Mouse (Mus musculus) stomach, embryonic 15.5 days (tissue): ENCODE results near the gene Dop1a. TPM values are rescaled to one million over a fixed set of nuclear protein-coding genes. Genes with fewer than 3 reads are reported as not detected.

ENCODE experiments used
- ATAC-seq: fragments of 200-750 bp; cut with Nextera tagmentation; 2 replicates; pipeline ENCODE4 v1.8.0; 2017; ENCODE audit warnings: low read depth, moderate number of reproducible peaks, moderate TSS enrichment; ENCODE audit not compliant: insufficient read depth, low FRiP score
- H3K27ac ChIP-seq: fragments of 300-500 bp; sonication (generic); 2 replicates; pipeline ENCODE4 v1.5.1; 2015; ENCODE audit warnings: mild to moderate bottlenecking, inconsistent platforms
- H3K27me3 ChIP-seq: fragments of 300-500 bp; sonication (generic); replicated peaks from 2 replicates; pipeline ENCODE4 v1.6.1; 2015; ENCODE audit warnings: inconsistent platforms
- H3K36me3 ChIP-seq: fragments of 300-500 bp; sonication (generic); 2 replicates; pipeline ENCODE4 v1.6.1; 2015; ENCODE audit warnings: inconsistent platforms
- H3K4me1 ChIP-seq: fragments of 300-500 bp; sonication (generic); 2 replicates; pipeline ENCODE4 v1.6.1; 2015; ENCODE audit warnings: inconsistent platforms
- H3K4me2 ChIP-seq: fragments of 300-500 bp; sonication (generic); 2 replicates; pipeline ENCODE4 v1.6.1; 2015; ENCODE audit warnings: mild to moderate bottlenecking, inconsistent platforms
- H3K4me3 ChIP-seq: fragments of 300-500 bp; sonication (generic); replicated peaks from 2 replicates; pipeline ENCODE4 v1.5.1; 2015; ENCODE audit warnings: inconsistent platforms
- H3K9ac ChIP-seq: fragments of 300-500 bp; sonication (generic); 2 replicates; pipeline ENCODE4 v1.6.1; 2015; ENCODE audit warnings: inconsistent platforms
- H3K9me3 ChIP-seq: fragments of 300-500 bp; sonication (generic); 2 replicates; pipeline ENCODE4 v1.6.1; 2016; ENCODE audit warnings: inconsistent platforms
- WGBS: fragments of 180-500 bp; shearing (Covaris S2); methylation state at CpG from one replicate; pipeline ENCODE4 v1.1.7; 2015; 5-methylcytosine and 5-hydroxymethylcytosine counted together
- polyA plus RNA-seq: library from polyadenylated mRNA; unstranded; fragments of >200 nt; fragmentation: Nextera tagmentation; extraction: Ambion mirVana; gene quantifications from 2 replicates; pipeline ENCODE4 v1.2.1, GENCODE M21; 2015

Gene Dop1a
- polyA plus RNA-seq, 1 experiment from 2014 or later, result 15.3 TPM

DNA sequence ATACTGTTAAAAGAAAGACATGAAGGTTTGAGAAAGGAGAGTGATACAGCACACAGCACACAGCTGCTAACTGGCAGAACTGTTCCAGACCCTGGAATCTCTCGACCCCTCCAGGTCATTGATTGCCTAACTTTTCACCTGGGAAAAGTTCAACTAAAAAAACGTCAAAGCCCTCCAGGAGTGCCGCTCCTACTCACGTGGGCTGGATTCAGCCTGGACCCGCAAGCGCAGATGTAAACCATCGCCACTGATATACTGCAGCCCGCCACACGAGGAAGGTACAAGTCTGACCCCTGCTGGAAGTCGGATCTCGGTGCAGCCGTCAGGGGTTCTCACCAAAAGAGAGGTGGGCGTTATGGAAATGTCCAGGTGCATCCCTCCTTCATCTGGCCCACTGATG is 15.3 kb upstream of the Dop1a start:
- Histone ChIP-seq H3K36me3 (no peaks in the 10 kb centered on the region), H3K27me3 (no peaks in the 10 kb centered on the region), H3K9ac (0 out of 2 replicates have a peak overlapping the region, but pooled peaks have one; percentile 22), H3K4me2 (peak overlapping the region; percentile 54), H3K27ac (no peak overlapping the region), H3K4me3 (peak overlapping the region; percentile 18; the same call in 1 of the 2 replicates), H3K4me1 (no peaks in the 10 kb centered on the region), H3K9me3 (no peaks in the 10 kb centered on the region)
- 1% methylated on average over 13 of the region's 13 CpGs for WGBS
- peak; percentile 60 for ATAC-seq

DNA sequence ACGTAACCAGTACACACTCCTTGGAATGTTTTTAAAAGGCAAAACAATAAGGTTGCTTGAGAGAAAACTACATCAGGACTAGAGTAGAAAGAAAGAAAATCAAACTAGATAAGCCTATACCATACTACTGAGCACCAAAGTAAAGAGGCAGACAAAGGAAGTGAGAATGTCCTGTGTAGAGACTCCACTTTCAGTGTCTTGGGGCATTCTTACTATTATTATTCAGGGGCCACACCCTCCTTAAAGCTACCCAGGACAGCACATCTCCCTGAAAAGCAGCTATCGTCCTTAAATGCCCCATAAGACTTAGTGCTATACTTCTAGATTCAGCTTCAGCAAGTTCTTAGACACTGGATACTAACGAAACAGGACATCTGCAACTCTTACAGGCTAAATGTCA is 13.3 kb upstream of the Dop1a start:
- 73% methylated on average over 3 of the region's 3 CpGs for WGBS
- Histone ChIP-seq H3K4me1 (no peaks in the 10 kb centered on the region), H3K9me3 (no peaks in the 10 kb centered on the region), H3K36me3 (no peaks in the 10 kb centered on the region), H3K9ac (no peak overlapping the region), H3K27me3 (no peaks in the 10 kb centered on the region), H3K27ac (no peak overlapping the region), H3K4me3 (no peak overlapping the region), H3K4me2 (no peak overlapping the region)
- ATAC-seq, result no peak

DNA sequence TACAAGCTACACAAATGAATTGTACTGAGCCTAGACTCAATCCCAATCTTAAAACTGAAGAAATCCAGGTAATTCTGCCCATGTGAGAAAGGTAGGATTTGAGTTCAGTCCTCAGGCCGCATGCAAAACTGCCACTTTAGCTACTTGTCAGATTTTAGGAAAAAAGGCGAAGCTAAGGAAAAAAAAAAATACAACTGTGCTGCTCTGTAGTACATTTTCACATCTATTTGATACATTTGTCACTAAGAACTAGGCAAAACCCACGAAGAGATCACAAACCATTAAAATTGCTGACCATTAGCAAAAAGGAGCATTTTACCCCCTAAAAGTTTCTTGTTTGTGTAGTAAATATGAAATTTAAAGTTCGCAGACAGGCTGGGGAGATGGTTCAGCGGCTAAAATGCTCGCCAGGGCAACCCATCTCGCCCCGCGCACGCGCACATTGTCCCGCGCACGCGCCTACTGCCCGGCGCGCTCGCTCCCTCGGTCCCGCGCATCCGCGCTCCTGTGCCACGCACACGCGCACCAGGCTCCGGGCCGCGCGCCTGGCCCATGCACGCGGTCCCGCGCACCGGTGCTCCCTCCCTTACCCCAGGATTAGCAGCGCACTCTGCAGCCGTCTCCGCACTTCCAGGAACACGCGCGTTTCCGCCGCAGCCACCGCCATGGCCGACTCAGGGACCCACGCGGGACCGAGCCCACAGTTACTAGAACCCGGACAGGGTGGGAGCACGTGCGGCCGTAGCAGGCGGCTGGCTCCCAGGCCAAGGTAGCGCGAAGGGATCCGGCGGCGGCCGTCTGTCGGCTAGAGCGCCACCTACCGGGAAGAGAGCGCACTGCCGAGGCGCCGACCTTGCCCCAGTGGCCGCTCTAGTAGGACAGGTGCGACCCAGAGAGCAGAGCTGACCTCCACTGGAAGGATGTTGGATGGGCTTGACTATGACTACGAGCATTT is 2.5 kb upstream of the Dop1a start, which contains the start of gene Ube2cbp:
Gene Ube2cbp, minus strand, starts transcription at position 800 of the 955 bp plus-strand sequence.
- Histone ChIP-seq H3K4me2 (peak within 1 kb of the TSS; percentile 74), H3K9ac (peak within 1 kb of the TSS; percentile 80), H3K27me3 (no peaks in the 10 kb centered on the region), H3K27ac (peak within 1 kb of the TSS; percentile 70), H3K36me3 (no peaks in the 10 kb centered on the region), H3K4me3 (peak within 1 kb of the TSS; percentile 69), H3K4me1 (0 out of 2 replicates have a peak, but pooled peaks cover 3% of the 10 kb centered on the region), H3K9me3 (no peaks in the 10 kb centered on the region)
- ATAC-seq, result peak; percentile 83
- 2% methylated on average over 70 of the region's 70 CpGs for WGBS

GRCm38 (mm10) chr9:86475956-86476355 is 9.0 kb downstream of the Dop1a start:
- Histone ChIP-seq H3K9me3 (no peaks in the 10 kb centered on the region), H3K36me3 (no peaks in the 10 kb centered on the region), H3K4me2 (no peak overlapping the region), H3K4me3 (no peak overlapping the region), H3K4me1 (no peaks in the 10 kb centered on the region), H3K9ac (no peak overlapping the region), H3K27me3 (no peaks in the 10 kb centered on the region), H3K27ac (no peak overlapping the region)
- no peak for ATAC-seq
- WGBS, result 91% methylated on average over 4 of the region's 4 CpGs

DNA sequence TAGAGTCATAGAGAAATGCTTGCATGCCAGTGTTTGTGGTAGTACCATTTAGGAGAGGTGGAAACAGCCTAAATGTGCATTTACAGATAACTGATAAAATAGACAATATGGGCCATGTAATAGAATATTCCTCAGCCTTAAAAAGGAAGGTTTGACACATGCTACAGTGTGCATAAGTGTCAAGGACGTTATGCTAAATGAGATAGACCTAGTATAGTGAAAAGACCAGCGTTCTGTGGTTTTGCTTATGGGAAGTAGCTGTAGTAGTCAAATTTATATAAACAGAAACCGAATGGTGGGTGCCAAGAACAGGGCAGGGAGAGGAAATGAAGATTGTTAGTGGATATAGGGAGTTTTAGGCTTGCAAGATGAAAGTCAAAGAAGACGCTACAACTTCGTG is 9.8 kb downstream of the Dop1a start:
- no peaks in the 10 kb centered on the region for H3K27me3 ChIP-seq

DNA sequence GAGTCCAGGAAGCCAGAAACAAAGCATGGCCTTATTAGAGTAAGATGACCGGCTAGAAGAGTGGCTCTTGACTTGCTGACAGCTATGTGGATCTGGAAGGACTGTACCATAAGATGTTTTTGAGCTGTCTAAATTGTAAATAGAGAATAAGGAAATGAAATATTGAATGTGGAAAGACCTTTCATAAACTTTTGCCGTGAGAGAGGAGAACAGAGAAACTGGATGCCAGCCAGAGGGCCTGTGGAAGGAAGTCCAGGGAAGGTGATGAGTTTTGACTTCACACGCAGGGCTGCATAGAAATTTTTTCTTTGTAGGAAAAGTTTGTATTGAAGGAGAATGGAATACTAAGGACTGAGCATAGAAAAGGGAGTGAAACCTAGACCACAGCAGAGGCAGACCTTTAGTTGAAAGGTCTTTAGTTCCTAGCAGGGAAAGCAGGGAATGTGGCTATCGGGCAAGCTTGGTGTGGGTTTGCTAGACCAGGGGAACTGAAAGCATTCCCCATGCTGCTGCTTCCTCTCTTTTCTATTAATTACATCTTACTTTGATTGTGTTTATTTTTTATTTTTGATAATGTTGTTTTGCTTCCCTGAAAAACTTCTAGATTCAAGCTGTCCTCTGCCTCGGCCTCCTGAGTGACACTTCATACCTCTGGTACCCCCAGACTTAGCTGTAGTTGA is 11.6 kb downstream of the Dop1a start:
- Histone ChIP-seq H3K9ac (no peak overlapping the region), H3K4me3 (no peak overlapping the region), H3K4me1 (no peaks in the 10 kb centered on the region), H3K27ac (no peak overlapping the region), H3K36me3 (no peaks in the 10 kb centered on the region), H3K27me3 (no peaks in the 10 kb centered on the region), H3K4me2 (no peak overlapping the region), H3K9me3 (no peaks in the 10 kb centered on the region)
- no peak for ATAC-seq
- 65% methylated on average over 5 of the region's 5 CpGs for WGBS

More for the DNA sequence above, 9.8 kb downstream of the Dop1a start:
- Histone ChIP-seq H3K4me1 (no peaks in the 10 kb centered on the region), H3K4me3 (no peak overlapping the region), H3K27ac (no peak overlapping the region), H3K36me3 (no peaks in the 10 kb centered on the region), H3K4me2 (no peak overlapping the region), H3K9me3 (no peaks in the 10 kb centered on the region), H3K9ac (no peak overlapping the region)
- 49% methylated on average over 5 of the region's 5 CpGs for WGBS
- no peak for ATAC-seq

- ATAC-seq, result no peak
- WGBS, result 94% methylated on average over 1 of the region's 1 CpGs
- Histone ChIP-seq H3K4me3 (no peak overlapping the region), H3K4me1 (no peaks in the 10 kb centered on the region), H3K9me3 (no peaks in the 10 kb centered on the region), H3K9ac (no peak overlapping the region), H3K36me3 (no peaks in the 10 kb centered on the region), H3K4me2 (no peak overlapping the region), H3K27ac (no peak overlapping the region), H3K27me3 (no peaks in the 10 kb centered on the region)
Observed at GRCm38 (mm10) chr9:86482236-86482635, 15.3 kb downstream of the Dop1a start.

DNA sequence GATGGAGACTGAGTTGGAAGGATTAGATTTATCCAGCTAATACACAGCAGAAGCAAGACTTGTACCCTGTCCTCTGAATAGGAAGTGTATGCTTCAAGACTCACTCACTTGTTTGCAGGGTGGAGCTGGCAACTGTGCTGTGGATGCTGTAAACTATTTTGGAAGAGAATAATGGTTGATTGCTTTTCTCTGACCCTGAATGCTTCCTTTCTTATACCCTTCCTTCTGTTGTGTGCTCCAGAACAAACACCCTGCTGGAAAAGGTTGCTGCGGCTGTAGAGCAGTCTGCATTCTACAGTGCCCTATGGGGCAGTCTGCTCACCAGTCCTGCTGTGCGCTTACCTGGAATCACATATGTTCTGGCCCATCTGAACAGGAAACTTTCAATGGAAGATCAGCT is 24.8 kb downstream of the Dop1a start:
- Histone ChIP-seq H3K9ac (no peak overlapping the region), H3K4me2 (no peak overlapping the region), H3K9me3 (no peaks in the 10 kb centered on the region), H3K36me3 (peaks cover 4% of the 10 kb centered on the region; the same call in 1 of the 2 replicates), H3K27ac (no peak overlapping the region), H3K27me3 (no peaks in the 10 kb centered on the region), H3K4me3 (no peak overlapping the region), H3K4me1 (no peaks in the 10 kb centered on the region)
- no peak for ATAC-seq
- WGBS, result 98% methylated on average over 2 of the region's 2 CpGs

GRCm38 (mm10) chr9:86496261-86496660 is 29.3 kb downstream of the Dop1a start:
- Histone ChIP-seq H3K9me3 (no peaks in the 10 kb centered on the region), H3K9ac (no peak overlapping the region), H3K4me3 (no peak overlapping the region), H3K27me3 (no peaks in the 10 kb centered on the region), H3K27ac (no peak overlapping the region), H3K36me3 (peaks cover 4% of the 10 kb centered on the region), H3K4me1 (no peaks in the 10 kb centered on the region), H3K4me2 (no peak overlapping the region)
- 93% methylated on average over 4 of the region's 4 CpGs for whole genome bisulfite sequencing
- no peak for ATAC-seq

DNA sequence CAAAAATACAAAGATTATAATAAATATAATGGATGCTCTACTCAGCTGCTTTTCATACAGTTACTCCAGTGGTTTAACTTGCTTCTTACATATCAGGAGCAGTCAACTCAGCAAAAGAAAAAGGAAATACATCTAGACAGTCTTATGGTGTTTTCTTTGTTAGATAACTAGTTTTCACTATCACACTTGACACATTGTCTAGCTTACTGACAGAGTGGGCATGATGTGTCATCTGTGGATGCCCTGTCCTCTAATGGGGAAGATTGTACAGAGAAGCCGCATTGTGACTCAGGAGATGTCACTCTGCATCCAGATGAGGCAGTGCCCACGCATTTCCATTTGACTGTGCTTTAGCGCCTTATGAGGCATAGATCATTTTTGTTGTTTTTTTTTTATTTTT is 32.1 kb downstream of the Dop1a start:
- Histone ChIP-seq H3K4me3 (no peak overlapping the region), H3K4me1 (no peaks in the 10 kb centered on the region), H3K27ac (no peak overlapping the region), H3K9ac (no peak overlapping the region), H3K9me3 (no peaks in the 10 kb centered on the region), H3K27me3 (no peaks in the 10 kb centered on the region), H3K36me3 (peaks cover 2% of the 10 kb centered on the region), H3K4me2 (no peak overlapping the region)
- WGBS, result 93% methylated on average over 3 of the region's 3 CpGs
- no peak for ATAC-seq

- H3K9me3 ChIP-seq, result no peaks in the 10 kb centered on the region
- 87% methylated on average over 4 of the region's 4 CpGs for WGBS
- no peaks in the 10 kb centered on the region for H3K27me3 ChIP-seq
- no peak overlapping the region for H3K4me2 ChIP-seq
- H3K36me3 ChIP-seq, result peaks cover 3% of the 10 kb centered on the region
- H3K27ac ChIP-seq, result no peak overlapping the region
- ATAC-seq, result no peak; the same call in 1 of the 2 replicates
- no peak overlapping the region for H3K4me3 ChIP-seq
- H3K4me1 ChIP-seq, result no peaks in the 10 kb centered on the region
- no peak overlapping the region for H3K9ac ChIP-seq
Observed at GRCm38 (mm10) chr9:86507437-86507836, 40.5 kb downstream of the Dop1a start.

DNA sequence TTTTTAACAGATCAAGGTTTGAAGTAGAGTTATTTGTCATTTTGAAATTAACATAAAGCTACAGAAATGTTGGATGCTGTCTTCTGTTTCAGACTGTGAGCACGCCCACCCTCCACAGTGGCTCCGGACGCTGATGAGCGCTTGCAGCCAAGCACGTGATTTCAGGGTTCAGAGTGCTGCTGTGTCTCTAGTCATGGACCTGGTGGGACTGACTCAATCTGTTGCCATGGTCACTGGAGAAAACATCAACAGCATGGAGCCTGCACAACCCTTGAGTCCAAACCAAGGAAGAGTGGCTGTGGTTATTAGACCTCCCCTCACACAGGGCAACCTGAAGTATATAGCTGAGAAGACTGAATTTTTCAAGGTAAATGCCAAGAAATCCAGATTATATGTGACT is 46.8 kb downstream of the Dop1a start:
- 0 out of 2 replicates have a peak, but pooled peaks have one; percentile 22 for ATAC-seq
- WGBS, result 86% methylated on average over 5 of the region's 5 CpGs

More for the DNA sequence above, 46.8 kb downstream of the Dop1a start:
- no peaks in the 10 kb centered on the region for H3K27me3 ChIP-seq
- H3K4me1 ChIP-seq, result no peaks in the 10 kb centered on the region
- H3K4me3 ChIP-seq, result no peak overlapping the region
- peaks cover 11% of the 10 kb centered on the region for H3K36me3 ChIP-seq
- H3K27ac ChIP-seq, result no peak overlapping the region
- no peak overlapping the region for H3K4me2 ChIP-seq
- no peaks in the 10 kb centered on the region for H3K9me3 ChIP-seq
- H3K9ac ChIP-seq, result no peak overlapping the region
